Mouse (Mus musculus) brown adipose tissue, adult 24 weeks (tissue): ENCODE results near the gene Igfbp7. TPM values are rescaled to one million over a fixed set of nuclear protein-coding genes. Genes with fewer than 3 reads are reported as not detected.

Experiments used
- H3K27ac ChIP-seq: fragments of 200-500 bp; replicated peaks from 2 replicates; pipeline ENCODE4 v1.5.1; 2012; ENCODE audit warnings: low read depth, mild to moderate bottlenecking, low read length
- H3K4me1 ChIP-seq: fragments of 200-500 bp; 2 replicates; pipeline ENCODE4 v1.6.1; 2012; ENCODE audit warnings: low read length, mixed read lengths; ENCODE audit not compliant: control insufficient read depth, insufficient read depth, insufficient read length
- H3K4me3 ChIP-seq: fragments of 200-500 bp; 2 replicates; pipeline ENCODE4 v1.5.1; 2012; ENCODE audit warnings: low read depth, mild to moderate bottlenecking, low read length, moderate library complexity; ENCODE audit not compliant: insufficient read depth
- polyA plus RNA-seq: library from polyadenylated mRNA; stranded (reverse); fragments of >200 nt; gene quantifications from 2 replicates; pipeline ENCODE4 v1.2.4, GENCODE M21; 2012; ENCODE audit not compliant: missing spikeins, insufficient read depth, insufficient read length

The Igfbp7 gene
- polyA plus RNA-seq, 1 experiment = 85.5 TPM

DNA sequence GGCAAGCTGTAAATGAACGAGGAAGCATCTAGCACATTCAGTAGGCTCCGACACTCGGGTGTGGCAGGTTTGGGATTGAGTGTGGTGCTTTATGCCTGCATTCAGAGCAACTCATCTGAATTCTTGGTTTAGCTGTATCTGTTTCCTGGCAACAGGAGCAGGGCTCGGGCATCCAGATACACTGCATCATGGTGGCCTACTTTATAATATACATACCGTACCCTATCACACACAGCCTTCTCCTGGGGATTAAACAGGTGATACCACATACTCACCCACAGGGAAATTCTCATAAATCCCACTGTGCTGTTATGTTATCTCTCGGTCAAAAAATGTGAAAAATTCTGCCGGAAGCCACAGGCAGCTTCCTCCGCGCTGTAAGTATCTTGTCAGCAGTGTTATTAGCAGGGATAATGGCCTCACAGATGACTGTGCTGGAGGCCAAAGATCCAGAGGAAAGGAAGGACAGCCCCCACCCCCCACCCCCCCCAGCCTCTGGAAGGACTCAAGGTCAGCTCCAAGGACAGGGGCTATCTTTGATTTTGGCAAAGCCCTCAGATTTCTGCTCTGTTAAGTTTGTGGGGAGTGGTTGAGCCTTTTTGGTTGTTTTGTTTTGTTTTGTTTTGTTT lies 13.7 kb downstream of the Igfbp7 start:
- peak overlapping the region; percentile 91 for H3K27ac ChIP-seq
- H3K4me1 ChIP-seq = peaks cover 26% of the 10 kb centered on the region; the same call in 1 of the 2 replicates
- no peak overlapping the region for H3K4me3 ChIP-seq

DNA sequence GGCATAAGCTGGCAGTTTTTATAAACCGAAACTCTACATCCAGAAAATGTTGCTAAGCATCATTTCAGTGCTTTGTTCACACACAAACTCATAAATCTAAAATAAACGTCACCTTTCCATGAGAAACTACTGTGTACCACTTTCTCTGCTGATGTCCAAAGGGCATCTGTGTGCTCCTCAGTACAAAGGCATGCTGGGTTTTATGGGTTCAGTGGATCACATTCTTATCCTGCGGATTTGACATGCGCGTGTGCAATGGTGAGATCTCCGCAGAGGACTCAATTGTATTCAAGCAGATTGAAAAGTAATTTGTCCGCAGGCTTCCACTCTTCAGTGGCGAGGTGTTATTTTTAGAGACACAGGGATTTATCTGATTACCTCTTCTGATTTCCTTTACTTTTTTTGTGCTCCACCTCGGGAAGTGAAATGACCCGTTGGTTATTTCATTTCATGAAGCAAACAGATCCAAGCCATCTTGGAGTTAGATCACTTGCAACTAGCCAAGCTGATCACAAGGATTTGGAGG lies 14.7 kb downstream of the Igfbp7 start:
- Histone ChIP-seq H3K4me3 (no peak overlapping the region), H3K27ac (peak overlapping the region; percentile 91), H3K4me1 (peaks cover 32% of the 10 kb centered on the region)

DNA sequence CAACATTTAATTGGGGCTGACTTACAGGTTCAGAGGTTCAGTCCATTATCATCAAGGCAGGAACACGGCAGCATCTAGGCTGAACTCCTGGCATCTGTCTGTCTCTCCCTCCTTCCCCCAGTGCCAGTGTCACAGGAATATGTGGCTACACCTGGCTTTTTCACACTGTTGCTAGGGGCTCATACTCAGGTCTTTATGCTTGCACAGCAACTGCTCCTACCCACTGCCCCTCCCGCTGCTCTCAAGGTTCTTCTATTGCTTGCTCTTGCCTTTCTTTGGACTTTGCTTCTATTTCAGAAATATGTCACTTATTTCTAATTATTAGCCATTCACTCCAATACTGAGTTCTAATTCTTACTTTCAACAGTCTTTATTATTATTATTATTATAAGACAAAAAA lies 17.6 kb downstream of the Igfbp7 start:
- 0 out of 2 replicates have a peak overlapping the region, but pooled peaks have one; percentile 42 for H3K27ac ChIP-seq
- no peak overlapping the region for H3K4me3 ChIP-seq
- peaks cover 35% of the 10 kb centered on the region for H3K4me1 ChIP-seq

DNA sequence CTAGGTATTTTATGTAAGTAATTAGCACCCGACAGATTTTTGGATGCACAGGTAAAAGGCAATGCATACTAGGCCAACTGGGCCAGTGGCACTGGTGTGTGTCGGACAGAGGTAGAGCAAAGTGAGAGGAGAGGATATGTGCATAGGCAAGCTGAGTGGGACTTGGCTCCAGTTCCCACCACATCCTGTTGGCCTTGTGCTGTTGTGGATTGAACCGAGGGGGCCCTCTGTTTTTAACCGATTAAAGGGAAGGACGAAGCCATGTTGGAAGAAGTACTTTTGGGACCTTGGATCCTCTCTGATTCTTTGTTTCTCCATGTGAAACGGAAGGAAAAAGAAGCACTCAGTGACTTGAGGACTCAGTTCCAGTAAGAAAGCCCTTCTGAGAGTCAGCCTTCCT lies 19.5 kb downstream of the Igfbp7 start:
- H3K27ac ChIP-seq = peak overlapping the region; percentile 94
- H3K4me1 ChIP-seq = peaks cover 36% of the 10 kb centered on the region
- H3K4me3 ChIP-seq = no peak overlapping the region

DNA sequence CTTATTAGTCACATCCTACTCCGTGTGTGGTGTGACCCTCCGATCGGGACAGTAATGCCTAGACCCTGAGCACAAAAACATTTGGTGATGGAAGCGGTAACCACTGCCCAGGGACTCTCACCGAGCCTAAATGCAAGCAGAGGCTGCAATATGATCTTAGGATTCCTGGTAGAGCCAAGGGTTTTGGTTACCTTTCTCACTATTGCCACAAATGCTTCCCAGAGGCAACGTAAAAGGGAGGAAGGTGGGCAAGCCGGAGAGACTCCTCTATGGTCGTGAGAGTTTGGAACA lies 20.5 kb downstream of the Igfbp7 start:
- Histone ChIP-seq H3K4me1 (peaks cover 35% of the 10 kb centered on the region), H3K4me3 (no peak overlapping the region), H3K27ac (peak overlapping the region; percentile 94)

DNA sequence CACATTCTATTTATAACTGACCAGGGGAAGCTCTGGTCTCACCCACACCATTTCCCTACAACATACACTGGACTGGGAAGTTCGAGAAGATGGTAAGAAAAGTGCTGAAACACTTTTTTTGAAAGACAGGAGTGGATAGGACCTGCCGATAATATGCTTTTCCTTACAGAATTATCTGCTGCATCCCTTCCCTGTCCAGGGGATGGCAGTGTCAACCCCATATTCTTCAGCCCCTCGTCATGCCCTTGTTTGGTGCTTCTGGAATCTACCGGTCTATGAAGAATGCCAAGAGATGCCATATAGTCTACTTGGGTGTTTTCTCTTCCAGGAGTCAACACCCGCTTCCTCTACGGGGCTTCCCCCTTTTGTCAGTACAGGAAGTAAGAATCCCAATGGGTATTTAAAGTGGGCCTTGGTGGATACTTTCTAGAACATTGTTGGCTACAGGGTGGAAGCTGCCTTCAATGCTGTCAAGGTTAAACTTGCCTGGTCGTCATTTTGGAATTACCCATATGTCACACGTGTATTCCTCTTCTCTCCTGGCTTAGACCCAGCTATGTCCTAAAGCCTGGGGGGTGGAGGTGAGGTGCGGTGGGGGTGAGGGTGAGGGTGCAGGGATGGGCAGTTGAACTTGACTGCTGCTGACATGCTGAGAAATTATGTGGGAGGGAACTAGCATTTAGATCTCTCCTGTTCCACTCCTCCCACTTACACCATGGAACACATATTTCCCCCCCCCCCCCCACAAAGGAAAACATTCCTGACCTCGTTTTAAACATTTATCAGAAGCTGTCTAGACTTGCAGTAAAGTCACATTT lies 21.0 kb downstream of the Igfbp7 start:
- Histone ChIP-seq H3K4me3 (no peak overlapping the region), H3K4me1 (peaks cover 34% of the 10 kb centered on the region), H3K27ac (peak overlapping the region; percentile 94)

DNA sequence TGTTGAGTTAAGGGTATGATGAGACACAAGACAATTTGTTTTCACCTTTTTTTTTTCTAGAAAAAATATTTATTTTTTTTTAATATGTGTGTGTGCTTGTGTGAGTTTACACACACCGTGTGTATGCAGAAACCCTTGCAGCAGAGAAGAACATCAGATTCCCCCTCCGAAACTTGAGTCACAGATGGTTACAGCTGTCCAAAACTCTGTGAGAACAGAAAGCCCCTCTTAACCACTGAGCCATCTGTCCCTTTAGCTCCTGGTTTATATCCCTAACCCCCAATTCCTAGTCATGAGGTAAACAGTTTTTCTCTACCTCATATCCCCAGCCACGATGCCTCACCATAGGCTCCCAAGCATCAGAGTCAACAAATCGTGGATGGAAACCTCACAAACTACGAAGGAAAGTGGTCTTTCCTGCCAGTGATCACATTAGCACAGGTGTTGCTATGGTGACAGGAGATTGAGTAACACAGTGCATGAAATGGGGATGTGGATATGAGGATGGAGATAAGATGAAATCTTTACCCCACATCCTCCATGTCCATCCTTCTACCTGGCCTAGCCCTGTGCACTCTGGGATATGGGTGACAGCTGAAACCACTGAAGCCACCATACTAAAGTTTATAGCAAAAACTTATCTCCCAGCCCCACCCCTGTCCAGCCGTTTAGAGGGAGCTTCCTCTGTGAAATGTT lies 21.8 kb downstream of the Igfbp7 start:
- H3K27ac ChIP-seq = peak overlapping the region; percentile 94
- H3K4me1 ChIP-seq = peaks cover 33% of the 10 kb centered on the region
- no peak overlapping the region for H3K4me3 ChIP-seq

DNA sequence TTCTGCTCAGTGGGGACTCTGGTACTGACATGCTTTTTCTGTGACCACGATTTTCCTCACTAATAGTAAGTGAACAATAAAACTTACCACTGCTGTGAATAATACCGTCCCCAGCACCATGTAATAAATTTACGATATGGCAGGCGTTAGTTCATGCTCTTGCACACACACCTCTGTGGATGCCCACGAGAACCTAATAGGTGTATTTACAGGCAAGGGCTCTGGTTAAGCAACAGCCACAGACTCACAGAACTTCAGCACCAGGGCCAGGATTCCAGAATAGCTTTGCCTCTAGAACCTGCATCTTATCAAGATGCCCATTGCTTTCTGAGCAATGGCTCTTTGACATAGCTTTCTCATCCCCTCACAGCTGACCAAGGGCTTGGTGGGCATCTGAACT lies 22.6 kb downstream of the Igfbp7 start:
- Histone ChIP-seq H3K4me1 (peaks cover 35% of the 10 kb centered on the region), H3K27ac (peak overlapping the region; percentile 72), H3K4me3 (no peak overlapping the region)

DNA sequence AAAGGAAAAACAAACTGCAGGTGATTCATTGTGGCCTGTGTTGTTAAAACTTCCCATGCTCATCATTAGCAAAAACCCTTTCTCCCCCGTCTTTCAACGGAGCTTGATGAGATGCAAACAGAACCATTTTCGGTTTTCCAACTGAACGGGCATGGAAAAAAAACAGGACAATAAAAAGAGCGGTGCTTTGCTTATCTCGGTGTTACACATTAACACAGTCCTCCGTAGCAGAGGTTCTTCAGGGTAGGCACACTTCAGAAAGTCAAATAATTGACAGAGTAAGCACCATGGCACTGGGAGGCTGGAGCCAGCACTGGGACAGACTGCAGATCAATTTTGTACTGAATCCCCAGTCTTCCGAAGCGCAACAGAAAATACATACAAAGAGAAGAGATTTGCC lies 23.1 kb downstream of the Igfbp7 start:
- Histone ChIP-seq H3K27ac (peak overlapping the region; percentile 72), H3K4me1 (peaks cover 33% of the 10 kb centered on the region), H3K4me3 (no peak overlapping the region)

DNA sequence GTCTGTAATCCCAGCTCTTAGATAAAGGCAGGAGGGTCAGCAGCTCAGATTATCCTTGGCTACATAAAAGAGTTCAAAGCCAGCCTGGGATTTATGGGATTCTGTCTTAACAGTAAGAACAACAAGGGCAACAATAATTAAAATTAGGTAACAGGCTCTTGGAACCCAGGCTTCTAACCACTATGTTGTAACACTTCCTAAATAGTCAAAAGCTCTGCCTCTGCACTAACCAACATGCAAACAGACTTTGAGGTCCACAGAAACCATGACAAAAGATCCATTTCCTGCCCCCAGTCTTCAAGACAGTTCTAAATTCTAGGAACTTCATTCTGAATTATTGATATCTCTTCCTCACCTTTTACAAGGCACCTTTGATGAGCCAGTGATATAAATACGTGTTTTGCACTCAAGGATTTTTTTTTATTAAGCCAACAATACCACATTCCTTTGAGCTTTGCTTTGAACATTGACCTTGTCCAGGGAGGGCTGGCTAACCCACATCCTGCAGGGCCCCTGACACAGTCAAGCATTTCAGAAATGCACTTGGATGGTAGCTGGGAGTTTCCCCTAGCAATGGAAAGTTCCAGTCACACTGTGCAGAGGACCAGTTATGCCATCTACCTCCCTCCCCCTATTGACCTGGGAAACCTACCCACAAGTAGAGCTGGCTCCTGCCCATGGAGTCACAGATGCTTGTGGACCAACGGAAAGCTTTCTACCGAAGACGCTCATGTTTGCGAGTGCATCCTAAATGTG lies 23.9 kb downstream of the Igfbp7 start:
- Histone ChIP-seq H3K27ac (peak overlapping the region; percentile 72), H3K4me3 (no peak overlapping the region), H3K4me1 (peaks cover 33% of the 10 kb centered on the region)

DNA sequence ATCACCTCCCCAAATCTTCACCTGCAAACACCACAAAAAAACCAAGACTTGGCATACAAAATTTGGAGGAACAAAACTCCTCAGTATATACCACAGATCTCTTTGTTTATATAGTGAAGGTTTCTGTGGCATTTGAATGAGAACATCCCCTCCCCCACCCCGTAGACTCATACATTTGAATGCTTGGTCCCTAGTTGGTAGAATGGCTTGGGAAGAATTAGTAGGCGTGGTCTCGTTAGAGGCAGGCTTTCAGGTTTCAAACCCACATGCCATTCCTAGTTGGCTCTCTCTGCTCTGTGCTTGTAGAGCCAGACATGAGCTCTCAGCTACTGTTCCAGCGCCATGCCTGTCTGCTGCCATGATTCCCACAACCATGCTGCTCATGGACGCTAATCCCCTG lies 26.2 kb downstream of the Igfbp7 start:
- Histone ChIP-seq H3K27ac (no peak overlapping the region), H3K4me3 (no peak overlapping the region), H3K4me1 (peaks cover 23% of the 10 kb centered on the region; the same call in 1 of the 2 replicates)

DNA sequence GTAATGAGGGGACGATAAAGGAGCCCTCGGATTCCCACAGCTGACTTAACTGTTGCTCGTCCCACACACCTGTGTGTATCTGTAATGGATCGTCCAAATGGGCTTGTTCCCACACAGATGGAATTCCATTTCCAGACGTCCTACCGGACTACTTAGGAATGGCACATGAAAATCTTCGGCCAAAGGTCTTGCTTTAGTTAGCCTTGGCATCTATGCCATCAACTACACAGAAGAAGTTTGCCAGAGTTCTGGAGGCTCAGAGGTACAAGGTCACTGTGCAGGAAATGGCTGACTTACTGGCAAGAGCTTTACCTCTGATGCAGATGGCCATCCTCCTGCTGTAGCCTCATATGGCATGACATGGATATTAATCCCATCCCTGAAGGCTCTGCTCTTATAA lies 26.6 kb downstream of the Igfbp7 start:
- Histone ChIP-seq H3K4me3 (no peak overlapping the region), H3K4me1 (peaks cover 22% of the 10 kb centered on the region; the same call in 1 of the 2 replicates), H3K27ac (no peak overlapping the region; the same call in 1 of the 2 replicates)

DNA sequence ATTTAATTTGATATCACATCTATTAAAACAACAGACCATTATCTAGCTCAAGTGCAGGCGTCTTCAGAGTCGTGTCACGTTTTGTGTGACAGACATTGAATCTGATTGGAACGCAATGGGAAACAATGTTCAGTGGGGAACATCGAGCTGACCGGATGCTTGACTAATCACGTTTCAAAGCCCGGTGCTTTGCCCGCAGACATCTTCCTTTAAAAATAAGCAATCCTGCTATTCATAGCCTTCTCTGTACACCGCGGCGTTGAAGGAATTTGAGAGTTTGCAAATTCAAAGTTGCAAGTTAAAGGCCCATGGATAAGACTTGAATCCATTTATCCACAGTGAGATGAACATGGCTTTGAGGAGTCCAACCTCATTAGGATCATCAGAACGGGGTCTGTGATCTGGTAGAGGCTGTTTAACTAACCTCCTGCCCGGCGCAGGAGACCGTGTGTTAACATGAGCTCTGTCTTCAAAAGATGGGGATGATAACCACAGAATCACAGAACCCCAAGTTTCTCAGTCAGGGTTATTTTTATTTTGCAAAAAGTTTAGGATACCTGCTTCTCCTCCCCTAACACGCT lies 27.4 kb downstream of the Igfbp7 start:
- Histone ChIP-seq H3K4me1 (peaks cover 18% of the 10 kb centered on the region; the same call in 1 of the 2 replicates), H3K27ac (0 out of 2 replicates have a peak overlapping the region, but pooled peaks have one; percentile 29), H3K4me3 (no peak overlapping the region)

DNA sequence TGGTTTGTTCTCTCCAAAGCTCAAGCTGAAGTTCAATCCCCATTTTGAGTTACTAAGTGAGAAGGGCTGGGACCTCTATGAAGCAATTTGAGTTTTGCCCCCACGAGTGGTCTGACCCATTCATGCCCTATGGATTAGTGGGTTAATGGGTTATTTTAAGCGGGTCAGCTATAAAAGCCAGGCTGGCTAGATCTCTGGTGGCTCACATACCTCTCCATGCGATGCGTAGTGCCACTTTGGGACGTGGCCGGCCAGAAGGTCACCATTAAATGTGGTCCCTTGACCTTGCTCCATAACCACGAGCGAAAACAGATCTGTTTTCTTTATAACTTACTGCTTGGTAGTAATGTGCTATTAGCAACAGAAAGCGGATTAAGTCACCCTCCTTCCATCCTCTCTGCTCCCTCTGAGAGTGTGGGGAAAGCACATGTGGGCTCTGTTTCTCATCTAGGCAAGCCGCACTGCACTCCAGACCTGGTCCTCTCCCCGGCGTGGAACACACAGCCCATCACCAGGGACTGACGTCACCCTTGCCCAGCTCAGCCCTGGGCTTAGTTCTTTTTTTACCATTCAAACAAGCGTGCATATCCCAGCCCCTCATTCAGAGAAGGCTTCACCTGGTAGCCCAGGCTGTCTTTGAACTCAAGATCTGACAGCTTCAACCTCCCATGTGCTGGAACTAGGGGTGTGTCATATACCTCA lies 28.3 kb downstream of the Igfbp7 start:
- Histone ChIP-seq H3K27ac (no peak overlapping the region), H3K4me1 (peaks cover 15% of the 10 kb centered on the region; the same call in 1 of the 2 replicates), H3K4me3 (no peak overlapping the region)
